In genomic region chr17:66450526-66451070, GRCm38 (mm10) we compare ENCODE assay signal across 7 mouse cellular contexts. TPM values are rescaled to one million over a fixed set of nuclear protein-coding genes. Genes with fewer than 3 reads are reported as not detected.
A peak's percentile ranks its signal among the peaks of the same experiment; 100 is the strongest.
DNase-seq lines count a peak whose midpoint lies in the region; ATAC-seq and TF ChIP-seq lines count a peak whose summit lies in the region.

No protein-coding gene starts in this region.

- ATAC-seq in intestine, postnatal 0 days, result no peak

- no peaks in the 10 kb centered on the region for H3K9me3 ChIP-seq in forebrain, embryonic 10.5 days
- H3K9me3 ChIP-seq in intestine, postnatal 0 days (ENCODE audit: control insufficient read depth), result no peaks in the 10 kb centered on the region

- peak overlapping the region; percentile 54; the same call in 1 of the 2 replicates for H3K4me3 ChIP-seq in liver, adult 2 months (ENCODE audit: insufficient read depth, low read depth, low read length)
- H3K4me3 ChIP-seq in forebrain, embryonic 10.5 days, result peak overlapping the region; percentile 79
- H3K4me3 ChIP-seq in intestine, postnatal 0 days (ENCODE audit: low read depth, low read length), result peak overlapping the region; percentile 68

- H3K9ac ChIP-seq in liver, adult 2 months (ENCODE audit: low read depth, low read length), result no peak overlapping the region
- H3K9ac ChIP-seq in intestine, postnatal 0 days (ENCODE audit: low read depth, low read length), result no peak overlapping the region

- WGBS in liver, adult 2 months, result 9% methylated on average over 18 of the region's 18 CpGs
- WGBS in forebrain, embryonic 10.5 days, result 3% methylated on average over 18 of the region's 18 CpGs
- 6% methylated on average over 18 of the region's 18 CpGs for WGBS in intestine, postnatal 0 days

- no peak for DNase-seq in liver, adult 2 months (ENCODE audit: extremely low read depth, low read depth, low spot score)
- no peak for DNase-seq in liver
- no peak for DNase-seq in forebrain, embryonic 10.5 days (ENCODE audit: extremely low spot score, low spot score)
- peak; percentile 36 for DNase-seq in retina, embryonic 14.5 days (ENCODE audit: low spot score)
- DNase-seq in thymus, postnatal 14 days, result no peak
- DNase-seq in testis, postnatal 10 days (ENCODE audit: low spot score), result no peak

- H3K4me2 ChIP-seq in intestine, postnatal 0 days (replicated peaks; ENCODE audit: low read depth), result peak overlapping the region; percentile 97

- no peak overlapping the region for H3K27ac ChIP-seq in liver, adult 2 months (replicated peaks; ENCODE audit: insufficient read depth, low read depth, low read length)
- peak overlapping the region; percentile 96 for H3K27ac ChIP-seq in forebrain, embryonic 10.5 days
- H3K27ac ChIP-seq in intestine, postnatal 0 days (ENCODE audit: low read depth, low read length), result no peak overlapping the region

- H3K79me2 ChIP-seq in liver, adult 2 months (ENCODE audit: control insufficient read depth, insufficient read depth, low read length), result no peaks in the 10 kb centered on the region

- H3K27me3 ChIP-seq in liver, adult 2 months (ENCODE audit: control insufficient read depth, insufficient read depth, low read length), result peaks cover 24% of the 10 kb centered on the region
- H3K27me3 ChIP-seq in forebrain, embryonic 10.5 days (ENCODE audit: poor library complexity, severe bottlenecking), result peaks cover 49% of the 10 kb centered on the region
- peaks cover 44% of the 10 kb centered on the region for H3K27me3 ChIP-seq in intestine, postnatal 0 days (replicated peaks; ENCODE audit: control insufficient read depth, insufficient read depth, low read length)

- TF ChIP-seq CTCF in liver, adult 2 months (IDR thresholded peaks at IDR 0.05; ENCODE audit: low read depth, low read length), result no peak
- TF ChIP-seq CTCF in intestine, postnatal 0 days (IDR thresholded peaks at IDR 0.05; ENCODE audit: low read depth), result no peak

- no peak for TF ChIP-seq POLR2A in liver, adult 2 months (IDR thresholded peaks at IDR 0.05; ENCODE audit: extremely low read depth, insufficient read depth, low read length)

- H3K4me1 ChIP-seq in liver, adult 2 months (ENCODE audit: control insufficient read depth, insufficient read depth, low read length), result peaks cover 3% of the 10 kb centered on the region; the same call in 1 of the 2 replicates
- H3K4me1 ChIP-seq in forebrain, embryonic 10.5 days, result peaks cover 72% of the 10 kb centered on the region
- no peaks in the 10 kb centered on the region for H3K4me1 ChIP-seq in intestine, postnatal 0 days (replicated peaks; ENCODE audit: control insufficient read depth, insufficient read depth, low read length)

- no peaks in the 10 kb centered on the region for H3K36me3 ChIP-seq in liver, adult 2 months (ENCODE audit: control insufficient read depth, insufficient read depth, low read length)
- H3K36me3 ChIP-seq in forebrain, embryonic 10.5 days (replicated peaks), result no peaks in the 10 kb centered on the region
- no peaks in the 10 kb centered on the region for H3K36me3 ChIP-seq in intestine, postnatal 0 days (ENCODE audit: control insufficient read depth, insufficient read depth)

RNA-seq across cellular contexts. Expression of gene Mtcl1, which starts 1.0 kb away (rescaled TPM):
- 0.28 and 0.54 TPM in 2 replicates for total RNA-seq in liver, adult 2 months (2014; rRNA removed)
- polyA plus RNA-seq in liver, adult 2 months (2012; rRNA removed), result 0.05 and 0.15 TPM in 2 replicates
- 25.5 and 28.4 TPM in 2 replicates for polyA plus RNA-seq in forebrain, embryonic 10.5 days (2016; fragmentation: Nextera tagmentation; extraction: Ambion mirVana)
- 1.5 and 1.9 TPM in 2 replicates for polyA plus RNA-seq in intestine, postnatal 0 days (2015; fragmentation: Nextera tagmentation; extraction: Ambion mirVana)
